Mouse (Mus musculus): ENCODE data around the gene Brap. TPM values are rescaled to one million over a fixed set of nuclear protein-coding genes. Genes with fewer than 3 reads are reported as not detected.
"Not testable (repeated sequence)": the region's sequence is repeated elsewhere in the genome, so short reads cannot be mapped to it uniquely, and the experiment has no call there.

Brap gene
- polyA plus RNA-seq, 1 experiment from 2014 or later, result 22.7 TPM

DNA sequence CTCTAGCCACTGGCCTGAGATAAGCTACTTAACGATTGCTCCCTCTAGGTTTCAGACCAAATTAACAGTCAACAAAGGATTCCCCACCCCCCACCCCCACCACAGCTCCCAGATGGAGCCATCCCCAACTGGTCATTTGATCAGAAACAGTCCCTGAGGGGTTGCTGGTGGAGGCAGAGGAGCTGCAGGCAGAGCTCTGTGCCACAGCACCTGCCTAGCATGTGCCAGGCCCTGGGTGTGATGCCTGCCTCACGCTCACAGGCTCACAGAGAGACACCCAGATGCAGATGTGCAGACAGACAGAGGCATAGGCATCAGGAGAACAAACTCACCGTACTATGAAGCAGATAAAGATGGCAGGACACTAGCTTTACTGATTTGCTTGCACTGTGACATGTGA lies 27.6 kb upstream of the Brap start:
- H3K27ac ChIP-seq (ENCODE audit: low read length), result no peak overlapping the region
- no peaks in the 10 kb centered on the region for H3K27me3 ChIP-seq (ENCODE audit: control insufficient read depth, insufficient read depth, low read depth, low read length)
- H3K36me3 ChIP-seq (ENCODE audit: control insufficient read depth, insufficient read depth), result no peaks in the 10 kb centered on the region
- ATAC-seq (ENCODE audit: low read depth), result no peak
- no peak overlapping the region for H3K4me2 ChIP-seq (ENCODE audit: low read depth, low read length)
- no peak overlapping the region for H3K4me3 ChIP-seq (ENCODE audit: low read depth, low read length)
- WGBS (ENCODE audit: insufficient replicate concordance), result 42% methylated on average over 3 of the region's 3 CpGs
- no peak overlapping the region for H3K9ac ChIP-seq (ENCODE audit: low read depth, low read length)
- H3K9me3 ChIP-seq (replicated peaks; ENCODE audit: control insufficient read depth, low read length), result no peaks in the 10 kb centered on the region
- H3K4me1 ChIP-seq (ENCODE audit: control insufficient read depth, low read depth, low read length), result no peaks in the 10 kb centered on the region

DNA sequence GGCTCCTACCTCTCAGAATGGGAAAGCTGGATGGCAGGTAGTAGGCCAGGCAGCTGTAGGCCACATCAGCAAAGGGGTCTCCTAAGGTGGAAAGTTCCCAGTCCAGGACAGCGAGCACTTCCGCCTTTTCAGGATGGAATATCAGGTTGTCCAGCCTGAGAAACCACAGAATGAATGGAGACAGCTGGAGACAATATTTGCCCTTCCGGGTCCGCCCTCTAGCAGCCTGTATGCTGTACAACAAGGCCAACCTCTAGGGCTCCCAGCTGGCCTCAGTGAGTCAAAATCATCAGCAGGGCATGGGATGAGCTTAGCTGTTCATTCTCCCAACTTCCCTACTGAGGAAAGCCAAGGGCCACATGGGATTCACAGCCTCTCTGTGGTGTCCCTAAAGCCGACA lies 25.7 kb upstream of the Brap start:
- no peak for ATAC-seq (ENCODE audit: low read depth)
- H3K27me3 ChIP-seq (ENCODE audit: control insufficient read depth, insufficient read depth, low read depth, low read length), result no peaks in the 10 kb centered on the region
- H3K36me3 ChIP-seq (ENCODE audit: control insufficient read depth, insufficient read depth), result no peaks in the 10 kb centered on the region
- no peaks in the 10 kb centered on the region for H3K4me1 ChIP-seq (ENCODE audit: control insufficient read depth, low read depth, low read length)
- 70% methylated on average over 5 of the region's 5 CpGs for WGBS (ENCODE audit: insufficient replicate concordance)
- H3K9me3 ChIP-seq (replicated peaks; ENCODE audit: control insufficient read depth, low read length), result no peaks in the 10 kb centered on the region
- H3K4me2 ChIP-seq (ENCODE audit: low read depth, low read length), result no peak overlapping the region
- H3K4me3 ChIP-seq (ENCODE audit: low read depth, low read length), result no peak overlapping the region
- H3K9ac ChIP-seq (ENCODE audit: low read depth, low read length), result no peak overlapping the region
- H3K27ac ChIP-seq (ENCODE audit: low read length), result no peak overlapping the region

DNA sequence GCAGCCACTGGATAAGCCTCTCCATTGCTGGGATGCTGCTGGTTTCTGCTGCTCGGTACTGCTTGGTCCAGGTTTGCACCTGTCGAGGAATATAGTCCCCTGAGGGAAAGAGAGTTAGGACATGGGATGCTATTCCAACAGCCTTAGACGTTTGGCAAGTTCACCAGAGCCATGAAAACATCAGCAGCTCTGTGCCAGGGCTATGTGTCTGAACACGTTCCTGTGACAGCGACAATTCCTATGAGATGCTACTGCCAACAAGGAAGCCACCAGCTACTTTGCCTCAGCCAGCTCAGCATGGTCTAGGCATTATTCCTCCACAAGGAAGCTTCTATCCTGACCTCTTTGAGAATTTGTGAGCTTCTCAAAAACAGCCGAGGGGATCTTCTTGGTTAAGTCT lies 23.1 kb upstream of the Brap start:
- no peaks in the 10 kb centered on the region for H3K4me1 ChIP-seq (ENCODE audit: control insufficient read depth, low read depth, low read length)
- no peak overlapping the region for H3K4me2 ChIP-seq (ENCODE audit: low read depth, low read length)
- no peak overlapping the region for H3K27ac ChIP-seq (ENCODE audit: low read length)
- H3K4me3 ChIP-seq (ENCODE audit: low read depth, low read length), result no peak overlapping the region
- WGBS (ENCODE audit: insufficient replicate concordance), result 66% methylated on average over 6 of the region's 6 CpGs
- no peaks in the 10 kb centered on the region for H3K36me3 ChIP-seq (ENCODE audit: control insufficient read depth, insufficient read depth)
- no peaks in the 10 kb centered on the region for H3K27me3 ChIP-seq (ENCODE audit: control insufficient read depth, insufficient read depth, low read depth, low read length)
- ATAC-seq (ENCODE audit: low read depth), result no peak
- H3K9ac ChIP-seq (ENCODE audit: low read depth, low read length), result no peak overlapping the region
- no peaks in the 10 kb centered on the region for H3K9me3 ChIP-seq (replicated peaks; ENCODE audit: control insufficient read depth, low read length)

DNA sequence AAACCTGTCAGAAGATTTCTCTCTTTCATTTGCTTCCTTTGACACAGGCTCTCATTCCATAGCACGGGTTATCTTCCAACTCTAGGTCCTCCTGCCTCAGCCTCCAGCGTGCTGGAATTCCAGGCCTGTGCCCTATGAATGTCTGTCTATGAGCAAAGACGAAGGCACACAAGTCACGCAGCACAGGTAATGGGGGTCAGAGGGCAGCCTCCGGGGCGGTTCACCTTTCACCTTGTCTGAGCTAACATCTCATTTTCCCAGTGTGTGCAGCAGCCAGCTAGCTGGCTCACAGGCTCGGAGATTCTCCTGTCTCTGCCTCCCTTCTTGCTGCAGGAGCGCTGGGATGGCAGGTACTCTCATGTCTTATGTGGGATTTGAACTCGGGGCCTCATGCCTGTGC lies 20.8 kb upstream of the Brap start:
- Histone ChIP-seq H3K4me1 (ENCODE audit: control insufficient read depth, low read depth, low read length) (no peaks in the 10 kb centered on the region), H3K36me3 (ENCODE audit: control insufficient read depth, insufficient read depth) (no peaks in the 10 kb centered on the region), H3K9ac (ENCODE audit: low read depth, low read length) (no peak overlapping the region), H3K27me3 (ENCODE audit: control insufficient read depth, insufficient read depth, low read depth, low read length) (no peaks in the 10 kb centered on the region), H3K27ac (ENCODE audit: low read length) (no peak overlapping the region), H3K4me2 (ENCODE audit: low read depth, low read length) (no peak overlapping the region), H3K4me3 (ENCODE audit: low read depth, low read length) (no peak overlapping the region), H3K9me3 (replicated peaks; ENCODE audit: control insufficient read depth, low read length) (no peaks in the 10 kb centered on the region)
- ATAC-seq (ENCODE audit: low read depth), result no peak
- 72% methylated on average over 9 of the region's 9 CpGs for WGBS (ENCODE audit: insufficient replicate concordance)

DNA sequence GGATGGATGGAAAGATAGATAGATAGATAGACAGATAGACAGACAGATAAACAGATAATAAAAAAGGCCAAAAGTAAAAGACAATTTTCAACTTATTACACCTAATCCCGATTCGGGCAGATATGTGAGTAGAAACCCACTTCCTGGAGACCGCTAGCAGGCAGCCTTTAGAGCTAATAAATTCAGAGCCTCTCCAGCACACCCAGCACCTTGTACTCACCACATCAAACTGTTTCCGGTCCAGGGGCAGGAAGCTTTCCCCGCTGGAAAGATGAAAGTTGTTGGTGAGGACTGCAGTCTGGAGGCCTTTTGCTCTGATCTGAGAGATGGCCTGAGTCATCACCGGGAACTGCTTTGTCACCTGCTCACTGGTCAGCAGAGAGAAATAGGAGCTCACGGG lies 11.2 kb upstream of the Brap start:
- H3K9ac ChIP-seq (ENCODE audit: low read depth, low read length), result no peak overlapping the region
- H3K9me3 ChIP-seq (replicated peaks; ENCODE audit: control insufficient read depth, low read length), result no peaks in the 10 kb centered on the region
- no peak overlapping the region for H3K4me2 ChIP-seq (ENCODE audit: low read depth, low read length)
- no peak overlapping the region for H3K4me3 ChIP-seq (ENCODE audit: low read depth, low read length)
- no peak overlapping the region for H3K27ac ChIP-seq (ENCODE audit: low read length)
- H3K4me1 ChIP-seq (ENCODE audit: control insufficient read depth, low read depth, low read length), result no peaks in the 10 kb centered on the region
- no peaks in the 10 kb centered on the region for H3K36me3 ChIP-seq (ENCODE audit: control insufficient read depth, insufficient read depth)
- WGBS (ENCODE audit: insufficient replicate concordance), result 56% methylated on average over 7 of the region's 7 CpGs
- H3K27me3 ChIP-seq (ENCODE audit: control insufficient read depth, insufficient read depth, low read depth, low read length), result no peaks in the 10 kb centered on the region
- no peak for ATAC-seq (ENCODE audit: low read depth)

DNA sequence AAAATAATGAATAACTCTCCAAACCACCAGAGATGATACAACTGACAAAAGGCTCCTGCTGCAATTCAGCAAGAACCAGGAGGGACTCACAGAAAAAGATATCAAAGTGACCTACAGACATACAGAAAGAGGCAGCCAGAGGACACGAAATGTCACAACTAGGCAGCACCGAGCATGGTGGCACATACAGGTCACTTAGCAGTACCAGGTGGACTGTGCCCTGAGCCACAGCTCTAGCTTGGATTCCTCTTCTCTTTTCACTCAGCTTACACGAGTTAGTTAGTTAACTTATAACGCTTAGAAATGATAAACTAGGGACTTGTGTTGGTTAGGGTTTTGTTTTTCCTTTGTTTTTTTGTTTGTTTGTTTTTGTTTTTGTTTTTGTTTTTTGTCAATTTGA lies 5.8 kb upstream of the Brap start:
- no peak overlapping the region for H3K4me2 ChIP-seq (ENCODE audit: low read depth, low read length)
- 60% methylated on average over 4 of the region's 4 CpGs for WGBS (ENCODE audit: insufficient replicate concordance)
- no peaks in the 10 kb centered on the region for H3K4me1 ChIP-seq (ENCODE audit: control insufficient read depth, low read depth, low read length)
- no peak for ATAC-seq (ENCODE audit: low read depth)
- H3K36me3 ChIP-seq (ENCODE audit: control insufficient read depth, insufficient read depth), result no peaks in the 10 kb centered on the region
- no peak overlapping the region for H3K9ac ChIP-seq (ENCODE audit: low read depth, low read length)
- H3K4me3 ChIP-seq (ENCODE audit: low read depth, low read length), result no peak overlapping the region
- no peak overlapping the region for H3K27ac ChIP-seq (ENCODE audit: low read length)
- no peaks in the 10 kb centered on the region for H3K9me3 ChIP-seq (replicated peaks; ENCODE audit: control insufficient read depth, low read length)
- H3K27me3 ChIP-seq (ENCODE audit: control insufficient read depth, insufficient read depth, low read depth, low read length), result no peaks in the 10 kb centered on the region

DNA sequence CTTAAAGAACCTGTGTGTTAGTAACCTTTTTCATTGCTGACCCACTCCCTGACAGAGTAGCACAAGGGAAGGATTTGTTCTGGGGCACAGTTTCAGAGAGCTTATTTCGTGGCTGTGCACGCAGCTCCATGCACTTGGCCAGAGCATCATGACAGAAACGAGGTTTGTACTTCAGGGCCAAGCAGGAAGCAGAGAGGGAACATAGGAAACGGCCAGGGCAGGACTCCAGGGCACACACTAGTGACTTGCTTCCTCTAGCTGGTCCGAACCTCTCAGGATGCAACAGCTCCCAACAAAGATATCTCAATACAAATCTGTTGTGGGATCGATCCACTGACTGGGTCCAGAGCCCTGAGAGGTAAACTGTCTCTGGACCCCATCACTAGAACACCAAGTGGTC lies 3.5 kb upstream of the Brap start:
- H3K27ac ChIP-seq (ENCODE audit: low read length); H3K36me3 ChIP-seq (ENCODE audit: control insufficient read depth, insufficient read depth); H3K9me3 ChIP-seq (replicated peaks; ENCODE audit: control insufficient read depth, low read length); H3K4me3 ChIP-seq (ENCODE audit: low read depth, low read length); ATAC-seq (ENCODE audit: low read depth); H3K4me2 ChIP-seq (ENCODE audit: low read depth, low read length); H3K9ac ChIP-seq (ENCODE audit: low read depth, low read length); H3K27me3 ChIP-seq (ENCODE audit: control insufficient read depth, insufficient read depth, low read depth, low read length): not testable (repeated sequence)
- peaks cover 13% of the 10 kb centered on the region for H3K4me1 ChIP-seq (ENCODE audit: control insufficient read depth, low read depth, low read length)
- 49% methylated on average over 6 of the region's 6 CpGs for WGBS (ENCODE audit: insufficient replicate concordance)

DNA sequence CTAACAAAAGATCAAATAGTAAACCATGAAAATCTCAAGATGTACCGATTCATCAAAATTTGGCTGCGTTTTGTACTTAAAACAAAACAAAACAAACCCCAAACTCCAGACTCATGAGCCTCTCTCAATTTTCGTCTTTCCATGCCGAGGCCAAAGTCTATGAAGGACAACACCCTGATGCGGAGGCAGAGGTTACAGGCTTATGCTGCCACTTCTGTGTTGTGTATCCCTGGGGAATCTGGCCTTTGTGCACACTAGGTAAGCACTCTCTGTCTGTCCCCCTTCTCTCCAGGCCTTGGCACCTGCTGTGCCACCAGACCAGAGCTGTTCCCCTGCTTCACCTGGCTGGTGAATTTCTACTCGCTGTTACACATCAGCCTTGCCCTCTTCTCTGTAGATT lies 2.7 kb upstream of the Brap start:
- H3K27me3 ChIP-seq (ENCODE audit: control insufficient read depth, insufficient read depth, low read depth, low read length); H3K36me3 ChIP-seq (ENCODE audit: control insufficient read depth, insufficient read depth); H3K4me3 ChIP-seq (ENCODE audit: low read depth, low read length); H3K9me3 ChIP-seq (replicated peaks; ENCODE audit: control insufficient read depth, low read length); H3K4me2 ChIP-seq (ENCODE audit: low read depth, low read length); ATAC-seq (ENCODE audit: low read depth); H3K27ac ChIP-seq (ENCODE audit: low read length); H3K9ac ChIP-seq (ENCODE audit: low read depth, low read length): not testable (repeated sequence)
- H3K4me1 ChIP-seq (ENCODE audit: control insufficient read depth, low read depth, low read length), result peaks cover 16% of the 10 kb centered on the region
- WGBS (ENCODE audit: insufficient replicate concordance), result 75% methylated on average over 6 of the region's 6 CpGs

DNA sequence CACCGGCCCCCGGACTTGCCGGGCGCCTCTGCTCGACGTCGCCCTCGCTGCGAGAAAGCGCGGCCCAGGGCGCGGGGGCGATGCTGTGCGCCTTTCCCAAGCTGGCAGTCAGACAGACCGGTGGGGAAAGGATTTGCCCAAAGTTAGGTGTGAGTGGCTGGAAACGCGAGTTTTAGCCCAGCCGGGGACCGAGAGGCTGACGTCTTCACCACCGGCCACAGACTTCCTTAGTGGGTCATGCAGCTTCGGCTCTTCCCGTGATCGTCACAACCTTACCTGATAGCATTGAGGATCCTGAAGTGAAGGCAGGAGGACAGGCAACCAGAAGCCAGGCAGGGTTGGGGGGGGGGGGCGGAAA lies 513 bp downstream of the Brap start:
- peak overlapping the region; percentile 98 for H3K4me3 ChIP-seq (ENCODE audit: low read depth, low read length)
- H3K4me2 ChIP-seq (ENCODE audit: low read depth, low read length), result peak overlapping the region; percentile 97
- H3K27me3 ChIP-seq (ENCODE audit: control insufficient read depth, insufficient read depth, low read depth, low read length), result no peaks in the 10 kb centered on the region
- H3K9me3 ChIP-seq (replicated peaks; ENCODE audit: control insufficient read depth, low read length), result no peaks in the 10 kb centered on the region
- peaks cover 19% of the 10 kb centered on the region for H3K36me3 ChIP-seq (ENCODE audit: control insufficient read depth, insufficient read depth)
- peak overlapping the region; percentile 99 for H3K9ac ChIP-seq (ENCODE audit: low read depth, low read length)
- H3K4me1 ChIP-seq (ENCODE audit: control insufficient read depth, low read depth, low read length), result peaks cover 16% of the 10 kb centered on the region
- peak overlapping the region; percentile 84 for H3K27ac ChIP-seq (ENCODE audit: low read length)
- peak; percentile 14; the same call in 1 of the 2 replicates for ATAC-seq (ENCODE audit: low read depth)
- WGBS (ENCODE audit: insufficient replicate concordance), result under 1% methylated on average over 26 of the region's 26 CpGs

DNA sequence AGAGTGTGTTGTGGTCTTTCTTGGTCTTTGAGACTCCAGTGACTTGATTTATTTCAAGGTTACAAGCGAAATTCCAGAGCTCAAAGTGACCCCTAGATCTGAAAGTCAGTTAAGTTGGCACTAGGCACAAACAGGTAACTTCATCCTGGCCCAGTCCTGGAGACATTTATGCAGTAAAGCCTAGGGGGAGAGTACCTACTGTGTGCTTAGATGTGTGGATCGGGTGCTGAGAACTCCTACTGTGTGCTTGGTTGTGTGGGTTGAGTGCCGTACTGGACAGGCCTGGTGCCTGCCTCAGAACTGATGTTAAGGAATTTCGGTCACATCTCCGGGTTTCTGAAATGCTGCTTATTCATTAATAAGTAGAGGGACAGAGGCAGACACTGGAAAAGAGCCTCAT lies 1.1 kb downstream of the Brap start:
- Histone ChIP-seq H3K9ac (ENCODE audit: low read depth, low read length) (peak overlapping the region; percentile 99), H3K27me3 (ENCODE audit: control insufficient read depth, insufficient read depth, low read depth, low read length) (no peaks in the 10 kb centered on the region), H3K9me3 (replicated peaks; ENCODE audit: control insufficient read depth, low read length) (no peaks in the 10 kb centered on the region), H3K4me1 (ENCODE audit: control insufficient read depth, low read depth, low read length) (peaks cover 16% of the 10 kb centered on the region), H3K27ac (ENCODE audit: low read length) (no peak overlapping the region), H3K4me3 (ENCODE audit: low read depth, low read length) (peak overlapping the region; percentile 98), H3K36me3 (ENCODE audit: control insufficient read depth, insufficient read depth) (peaks cover 23% of the 10 kb centered on the region), H3K4me2 (ENCODE audit: low read depth, low read length) (peak overlapping the region; percentile 97)
- no peak for ATAC-seq (ENCODE audit: low read depth)
- 86% methylated on average over 5 of the region's 5 CpGs for WGBS (ENCODE audit: insufficient replicate concordance)

All from liver, embryonic 16.5 days (tissue).